Mouse (Mus musculus) hindbrain, embryonic 16.5 days (tissue): ENCODE results near the gene Afap1l2. TPM values are rescaled to one million over a fixed set of nuclear protein-coding genes. Genes with fewer than 3 reads are reported as not detected.

ENCODE experiments used
- ATAC-seq: fragments of 200-750 bp; cut with Nextera tagmentation; 2 replicates; pipeline ENCODE4 v1.8.0; 2017; ENCODE audit warnings: moderate TSS enrichment, moderate library complexity
- H3K27ac ChIP-seq: fragments of 300-500 bp; sonication (generic); 2 replicates; pipeline ENCODE4 v1.5.1; 2014; ENCODE audit warnings: low read depth, mild to moderate bottlenecking, control low read depth, low read length, moderate library complexity
- H3K27me3 ChIP-seq: fragments of 300-500 bp; sonication (generic); replicated peaks from 2 replicates; pipeline ENCODE4 v1.6.1; 2014; ENCODE audit warnings: low read length; ENCODE audit not compliant: control insufficient read depth, insufficient read depth
- H3K36me3 ChIP-seq: fragments of 300-500 bp; sonication (generic); 2 replicates; pipeline ENCODE4 v1.6.1; 2014; ENCODE audit warnings: mild to moderate bottlenecking, low read length, moderate library complexity, mixed read lengths; ENCODE audit not compliant: control insufficient read depth, insufficient read depth
- H3K4me1 ChIP-seq: fragments of 300-500 bp; sonication (generic); 2 replicates; pipeline ENCODE4 v1.6.1; 2014; ENCODE audit warnings: low read depth, low read length; ENCODE audit not compliant: control insufficient read depth, insufficient read depth
- H3K4me2 ChIP-seq: fragments of 300-500 bp; sonication (generic); 2 replicates; pipeline ENCODE4 v1.6.1; 2014; ENCODE audit warnings: mild to moderate bottlenecking, low read length, control low read depth, moderate library complexity
- H3K4me3 ChIP-seq: fragments of 300-500 bp; sonication (generic); 2 replicates; pipeline ENCODE4 v1.5.1; 2014; ENCODE audit warnings: mild to moderate bottlenecking, low read length, control low read depth, moderate library complexity
- H3K9ac ChIP-seq: fragments of 300-500 bp; sonication (generic); 2 replicates; pipeline ENCODE4 v1.6.1; 2014; ENCODE audit warnings: low read depth, mild to moderate bottlenecking, control low read depth, low read length, moderate library complexity
- H3K9me3 ChIP-seq: fragments of 300-500 bp; sonication (generic); 2 replicates; pipeline ENCODE4 v1.6.1; 2014; ENCODE audit warnings: mild to moderate bottlenecking, low read length, moderate library complexity; ENCODE audit not compliant: control insufficient read depth
- WGBS: fragments of 180-500 bp; shearing (Covaris S2); extraction: QIAGEN DNeasy Blood & Tissue Kit; methylation state at CpG from one replicate; pipeline ENCODE4 v1.1.7; 2014; 5-methylcytosine and 5-hydroxymethylcytosine counted together
- polyA plus RNA-seq: library from polyadenylated mRNA; unstranded; fragments of >200 nt; fragmentation: Nextera tagmentation; extraction: Ambion mirVana; gene quantifications from 2 replicates; pipeline ENCODE4 v1.2.1, GENCODE M21; 2015

The Afap1l2 gene
- polyA plus RNA-seq, 1 experiment from 2014 or later = 13.9 TPM

GRCm38 (mm10) chr19:56929392-56929791, 78.6 kb downstream of the Afap1l2 start:
- Histone ChIP-seq H3K4me1 (no peaks in the 10 kb centered on the region), H3K36me3 (no peaks in the 10 kb centered on the region), H3K27ac (no peak overlapping the region), H3K9ac (no peak overlapping the region), H3K4me3 (no peak overlapping the region), H3K27me3 (no peaks in the 10 kb centered on the region), H3K4me2 (no peak overlapping the region), H3K9me3 (no peaks in the 10 kb centered on the region)
- no peak for ATAC-seq
- 76% methylated on average over 3 of the region's 3 CpGs for WGBS

DNA sequence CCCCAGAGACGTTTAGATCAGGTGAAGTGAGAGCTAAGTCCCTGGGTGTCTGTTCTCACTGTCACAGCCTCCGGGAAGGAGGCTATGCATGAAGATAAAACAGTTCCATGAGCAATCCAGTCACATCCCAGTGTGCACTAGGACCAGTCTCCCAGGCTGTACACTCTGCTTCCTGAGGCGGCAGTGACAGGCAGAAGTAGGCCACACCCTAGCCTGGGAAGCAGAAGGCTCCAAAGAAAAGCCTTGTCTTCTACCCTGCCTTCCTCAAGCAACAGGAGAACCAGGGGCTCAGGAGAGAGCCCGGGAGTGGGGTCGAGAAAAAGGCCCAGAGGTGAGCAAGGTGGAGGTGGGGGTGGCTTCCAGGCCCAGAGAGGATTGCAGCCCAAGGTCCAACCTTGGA, 86.3 kb downstream of the Afap1l2 start:
- WGBS = 67% methylated on average over 5 of the region's 5 CpGs

GRCm38 (mm10) chr19:56920232-56920631, 87.8 kb downstream of the Afap1l2 start:
- no peak overlapping the region for H3K9ac ChIP-seq
- H3K27me3 ChIP-seq = no peaks in the 10 kb centered on the region
- no peak overlapping the region for H3K27ac ChIP-seq
- H3K4me2 ChIP-seq = no peak overlapping the region
- no peaks in the 10 kb centered on the region for H3K36me3 ChIP-seq
- 85% methylated on average over 13 of the region's 13 CpGs for WGBS
- no peaks in the 10 kb centered on the region for H3K9me3 ChIP-seq
- no peak overlapping the region for H3K4me3 ChIP-seq
- no peak for ATAC-seq
- H3K4me1 ChIP-seq = no peaks in the 10 kb centered on the region

More for the DNA sequence above, 86.3 kb downstream of the Afap1l2 start:
- Histone ChIP-seq H3K27me3 (no peaks in the 10 kb centered on the region), H3K27ac (no peak overlapping the region), H3K4me2 (no peak overlapping the region), H3K36me3 (no peaks in the 10 kb centered on the region), H3K9ac (no peak overlapping the region), H3K4me3 (no peak overlapping the region), H3K4me1 (no peaks in the 10 kb centered on the region), H3K9me3 (no peaks in the 10 kb centered on the region)
- ATAC-seq = no peak

GRCm38 (mm10) chr19:56919628-56920027, 88.4 kb downstream of the Afap1l2 start:
- Histone ChIP-seq H3K4me2 (no peak overlapping the region), H3K9me3 (no peaks in the 10 kb centered on the region), H3K9ac (no peak overlapping the region), H3K4me1 (no peaks in the 10 kb centered on the region), H3K4me3 (no peak overlapping the region), H3K27me3 (no peaks in the 10 kb centered on the region), H3K27ac (no peak overlapping the region), H3K36me3 (no peaks in the 10 kb centered on the region)
- ATAC-seq = peak; percentile 91
- 29% methylated on average over 7 of the region's 7 CpGs for WGBS

- Histone ChIP-seq H3K9ac (no peak overlapping the region), H3K4me1 (no peaks in the 10 kb centered on the region), H3K27me3 (no peaks in the 10 kb centered on the region), H3K4me2 (no peak overlapping the region), H3K9me3 (no peaks in the 10 kb centered on the region), H3K36me3 (no peaks in the 10 kb centered on the region), H3K4me3 (no peak overlapping the region), H3K27ac (no peak overlapping the region)
- whole genome bisulfite sequencing = 56% methylated on average over 6 of the region's 6 CpGs
- ATAC-seq = no peak
Observed at GRCm38 (mm10) chr19:56915084-56915483, 92.9 kb downstream of the Afap1l2 start.

DNA sequence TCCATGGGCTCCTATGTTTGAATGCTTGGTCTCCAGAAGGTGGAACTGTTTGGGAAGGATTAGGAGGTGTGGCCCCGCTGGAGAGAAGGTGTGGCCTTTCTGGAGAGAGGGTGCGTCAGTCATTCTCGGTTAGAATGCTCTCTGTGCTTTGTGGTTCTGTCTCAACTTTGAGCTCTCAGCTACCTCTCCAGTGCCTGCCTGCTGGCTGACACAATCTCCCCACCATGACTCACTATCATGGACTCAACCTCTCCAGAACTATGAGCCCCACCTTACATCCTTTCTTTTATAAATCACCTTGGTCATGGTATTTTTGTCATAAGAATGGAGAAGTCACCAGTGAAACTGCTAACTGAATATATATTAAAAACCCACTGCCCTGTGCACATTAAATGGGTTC, 93.4 kb downstream of the Afap1l2 start:
- no peak overlapping the region for H3K9ac ChIP-seq
- H3K4me2 ChIP-seq = no peak overlapping the region
- H3K4me1 ChIP-seq = no peaks in the 10 kb centered on the region
- ATAC-seq = no peak
- no peaks in the 10 kb centered on the region for H3K9me3 ChIP-seq
- H3K27me3 ChIP-seq = no peaks in the 10 kb centered on the region
- H3K4me3 ChIP-seq = no peak overlapping the region
- no peaks in the 10 kb centered on the region for H3K36me3 ChIP-seq
- 86% methylated on average over 3 of the region's 3 CpGs for WGBS
- H3K27ac ChIP-seq = no peak overlapping the region

GRCm38 (mm10) chr19:56913761-56914160, 94.3 kb downstream of the Afap1l2 start:
- H3K4me3 ChIP-seq = no peak overlapping the region

GRCm38 (mm10) chr19:56910561-56910960, 97.5 kb downstream of the Afap1l2 start:
- Histone ChIP-seq H3K9me3 (no peaks in the 10 kb centered on the region), H3K9ac (no peak overlapping the region), H3K27me3 (no peaks in the 10 kb centered on the region), H3K27ac (no peak overlapping the region), H3K4me2 (no peak overlapping the region), H3K4me3 (no peak overlapping the region), H3K36me3 (no peaks in the 10 kb centered on the region), H3K4me1 (no peaks in the 10 kb centered on the region)
- WGBS = 54% methylated on average over 11 of the region's 11 CpGs
- ATAC-seq = no peak

More at GRCm38 (mm10) chr19:56913761-56914160, 94.3 kb downstream of the Afap1l2 start:
- H3K4me1 ChIP-seq = no peaks in the 10 kb centered on the region
- 82% methylated on average over 4 of the region's 4 CpGs for WGBS
- no peaks in the 10 kb centered on the region for H3K27me3 ChIP-seq
- no peaks in the 10 kb centered on the region for H3K36me3 ChIP-seq
- H3K9me3 ChIP-seq = no peaks in the 10 kb centered on the region
- H3K27ac ChIP-seq = no peak overlapping the region
- no peak overlapping the region for H3K9ac ChIP-seq
- H3K4me2 ChIP-seq = no peak overlapping the region
- no peak for ATAC-seq

DNA sequence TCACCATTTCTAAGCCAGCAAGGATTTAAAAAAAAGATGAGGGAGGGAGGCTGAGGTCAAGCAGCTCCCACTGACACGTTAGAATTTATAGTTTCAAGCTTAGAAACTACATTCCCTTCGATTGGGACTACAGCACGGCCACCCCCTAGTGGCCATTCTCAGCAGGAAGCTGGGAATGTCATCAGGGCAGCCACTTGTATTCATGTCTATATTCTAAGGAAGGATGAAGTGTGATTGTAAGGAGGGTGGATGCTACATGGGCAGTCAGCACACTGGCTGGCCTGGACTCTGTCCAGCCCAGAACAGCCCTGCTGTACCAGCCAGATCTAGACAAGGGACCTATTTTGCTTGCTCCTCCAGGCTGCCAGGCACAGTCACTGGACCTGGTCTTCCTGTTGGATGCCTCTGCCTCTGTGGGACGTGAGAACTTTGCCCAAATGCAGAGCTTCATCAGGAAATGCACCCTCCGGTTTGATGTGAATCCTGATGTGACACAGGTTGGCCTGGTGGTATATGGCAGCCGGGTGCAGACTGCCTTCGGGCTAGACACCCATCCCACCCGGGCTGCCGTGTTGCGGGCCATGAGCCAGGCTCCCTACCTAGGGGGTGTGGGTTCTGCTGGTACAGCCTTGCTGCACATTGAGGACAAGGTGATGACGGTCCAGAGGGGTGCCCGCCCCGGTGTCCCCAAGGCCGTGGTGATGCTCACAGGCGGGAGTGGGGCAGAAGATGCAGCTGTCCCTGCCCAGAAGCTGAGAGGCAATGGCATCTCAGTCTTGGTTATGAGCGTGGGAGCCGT, 99.4 kb downstream of the Afap1l2 start:
- ATAC-seq = peak; percentile 73; the same call in 1 of the 2 replicates
- H3K9me3 ChIP-seq = no peaks in the 10 kb centered on the region
- no peaks in the 10 kb centered on the region for H3K36me3 ChIP-seq
- H3K9ac ChIP-seq = no peak overlapping the region
- no peaks in the 10 kb centered on the region for H3K4me1 ChIP-seq
- no peak overlapping the region for H3K27ac ChIP-seq
- H3K4me2 ChIP-seq = no peak overlapping the region
- H3K4me3 ChIP-seq = no peak overlapping the region
- no peaks in the 10 kb centered on the region for H3K27me3 ChIP-seq
- WGBS = 76% methylated on average over 17 of the region's 17 CpGs
